Mouse (Mus musculus) brain, adult 2 months (tissue): ENCODE measurements around the gene 4930432K21Rik.
A peak's percentile ranks its signal among the peaks of the same experiment; 100 is the strongest.

Experiments
- DNase-seq: peaks from one replicate; pipeline ENCODE4 v3.0.0; 2011; ENCODE audit warnings: low read depth, low spot score

4930432K21Rik gene

DNA sequence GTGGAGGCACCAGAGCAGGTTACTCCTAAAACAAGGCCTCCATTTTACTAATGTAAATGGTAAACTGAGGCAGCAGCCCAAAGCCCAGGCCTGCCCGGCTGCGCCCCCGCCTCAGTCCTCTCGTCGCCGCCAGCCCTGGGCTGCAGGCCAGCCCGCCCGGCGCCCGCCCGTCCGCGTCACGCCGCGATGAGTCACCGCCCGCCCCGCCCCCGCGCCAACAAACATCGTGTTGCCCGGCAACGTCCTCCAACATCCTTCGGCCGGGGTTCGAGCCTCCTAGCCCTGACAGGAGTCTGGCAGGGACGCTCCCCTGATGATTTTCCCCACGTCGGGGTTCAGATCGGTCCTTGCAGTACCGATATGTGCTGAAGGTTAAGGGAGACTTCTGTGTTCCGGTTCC is 44.7 kb downstream of the 4930432K21Rik start:
- peak; percentile 71 for DNase-seq

DNA sequence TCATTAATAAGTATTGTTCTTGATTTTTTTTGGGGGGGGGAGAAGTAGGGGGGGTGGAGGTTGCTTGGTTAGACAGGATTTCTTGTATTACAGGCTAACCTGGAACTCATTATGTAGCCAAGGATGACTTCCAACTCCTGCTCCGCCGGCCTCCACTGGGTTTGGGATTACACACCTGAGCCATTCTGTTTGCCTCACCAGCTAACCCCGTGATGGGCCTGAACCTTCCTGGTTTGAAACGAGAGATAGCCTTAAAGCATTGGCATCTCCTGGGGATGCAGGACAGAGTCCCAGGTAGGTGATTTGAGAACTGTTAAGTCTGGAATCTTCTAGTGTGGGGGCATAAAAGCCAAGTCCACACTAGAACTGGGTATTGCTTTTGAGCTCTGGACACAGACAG is 45.3 kb downstream of the 4930432K21Rik start:
- DNase-seq, result no peak

DNA sequence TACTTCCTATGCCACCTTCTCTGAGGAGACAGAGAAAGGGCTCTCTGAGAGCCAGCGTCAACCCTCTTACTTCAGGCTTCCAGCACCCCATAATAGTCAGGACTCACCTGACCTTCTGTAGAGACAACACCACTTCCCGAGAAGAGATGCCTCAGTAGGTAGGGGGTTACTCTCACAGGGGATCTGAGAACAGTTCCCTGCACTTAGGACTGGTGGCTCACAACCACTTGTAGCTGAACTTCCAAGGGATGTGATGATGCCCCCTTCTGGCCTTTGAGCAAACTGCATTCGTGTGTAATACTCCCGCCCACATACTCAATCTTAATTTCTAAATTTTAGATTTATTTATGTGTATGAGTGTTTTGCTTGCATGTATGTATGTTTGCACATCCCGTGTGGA is 45.7 kb downstream of the 4930432K21Rik start:
- DNase-seq, result peak; percentile 39

DNA sequence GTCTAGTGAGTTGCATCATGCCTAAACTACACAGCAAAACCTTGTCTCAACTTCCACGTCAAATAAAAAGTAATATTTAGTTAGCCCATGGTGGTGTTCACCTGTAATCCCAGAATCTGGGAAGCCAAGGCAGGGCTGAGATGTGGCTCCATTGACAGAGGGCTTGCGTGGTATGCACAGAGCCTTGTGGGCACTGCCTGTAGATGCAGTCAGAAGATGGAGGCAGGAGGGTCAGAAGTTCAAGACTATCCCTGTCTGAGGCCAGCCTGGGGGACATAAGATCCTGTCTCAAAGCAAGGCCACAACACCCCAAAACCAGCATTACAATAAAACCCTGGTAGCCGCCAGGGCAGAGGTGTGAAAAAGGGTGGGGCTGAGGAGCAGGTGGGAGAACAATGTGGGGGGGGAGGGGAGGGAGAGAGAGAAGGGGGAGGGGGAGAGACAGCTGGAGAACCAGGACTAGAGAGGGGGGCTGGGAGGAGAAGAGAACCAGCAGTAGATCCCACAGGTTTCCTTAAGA is 46.5 kb downstream of the 4930432K21Rik start:
- no peak for DNase-seq

DNA sequence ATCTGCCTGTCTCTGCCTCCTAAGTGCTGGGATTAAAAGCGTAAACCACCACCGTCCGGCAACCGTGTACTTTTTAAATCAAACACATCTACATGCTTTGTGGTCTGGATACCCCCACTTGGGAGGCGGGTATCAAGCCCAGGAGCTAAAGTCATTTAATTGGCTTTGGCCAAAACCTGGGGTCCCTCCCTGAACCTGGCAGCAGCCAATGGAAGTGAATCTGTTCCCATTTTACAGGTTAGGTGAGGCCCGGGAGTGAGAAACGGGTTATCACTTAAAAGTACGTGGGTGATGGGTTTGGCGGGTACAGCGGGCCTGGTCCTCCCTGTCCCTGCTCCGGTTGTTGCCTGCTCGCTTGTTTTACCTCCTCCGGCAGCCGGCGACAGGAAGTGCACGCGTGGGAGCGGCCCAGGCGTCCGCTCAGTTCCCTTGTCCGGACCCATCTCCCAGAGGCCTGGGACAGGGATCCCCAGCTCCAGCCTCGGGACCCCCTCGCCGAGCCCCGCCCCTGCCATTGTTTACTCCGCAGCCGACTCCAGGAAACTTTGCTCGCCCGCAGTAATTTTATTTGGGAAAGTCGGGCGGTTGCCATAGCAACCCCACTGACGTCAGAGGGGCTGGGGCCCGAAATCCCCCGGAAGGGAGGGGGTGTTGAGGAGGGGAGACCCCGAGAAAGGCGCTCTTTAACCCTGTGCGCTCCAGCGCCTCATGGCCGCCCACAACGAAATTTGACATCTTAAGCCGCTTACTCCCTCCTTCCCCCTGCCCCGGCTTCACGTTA is 49.5 kb downstream of the 4930432K21Rik start:
- peak; percentile 70 for DNase-seq

DNA sequence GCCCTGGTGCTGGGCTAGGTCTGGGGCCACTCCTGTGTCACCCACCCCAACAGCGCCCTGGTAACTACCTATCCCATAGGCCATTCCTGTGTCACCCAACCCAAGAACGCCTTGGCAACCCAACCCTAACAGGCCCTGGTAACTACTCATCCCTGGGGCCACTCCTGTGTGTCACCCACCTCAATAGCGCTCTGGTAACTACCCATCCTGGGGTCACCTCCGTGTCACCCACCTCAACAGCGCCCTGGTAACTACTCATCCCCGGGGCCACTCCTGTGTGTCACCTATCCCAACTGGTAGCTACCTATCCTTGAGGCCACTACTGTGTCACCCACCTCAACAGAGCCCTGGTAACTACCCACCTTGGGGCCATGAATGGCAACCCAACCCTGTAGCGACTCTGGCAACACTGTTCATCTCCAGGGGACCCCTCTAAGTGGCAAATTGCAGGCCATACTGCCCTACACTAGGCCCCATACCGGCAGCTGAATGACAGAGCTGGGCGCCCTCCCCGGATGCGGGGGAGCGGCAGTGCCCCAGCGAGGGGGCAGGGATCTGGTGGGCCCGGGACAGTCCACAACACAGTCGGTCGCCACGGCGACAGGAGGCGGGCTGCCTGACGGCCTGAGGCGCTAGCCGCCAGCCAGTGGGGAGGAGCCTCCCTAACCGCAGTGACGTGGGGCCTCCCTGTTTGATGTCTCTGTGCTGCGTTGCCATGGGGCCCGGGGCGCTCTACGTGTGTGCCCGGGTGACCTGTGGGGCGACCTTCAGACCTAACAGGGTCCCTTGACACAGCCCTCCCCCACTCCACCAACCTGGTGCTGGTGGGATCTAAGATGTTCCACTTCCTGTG is 50.3 kb downstream of the 4930432K21Rik start:
- DNase-seq, result peak; percentile 85

DNA sequence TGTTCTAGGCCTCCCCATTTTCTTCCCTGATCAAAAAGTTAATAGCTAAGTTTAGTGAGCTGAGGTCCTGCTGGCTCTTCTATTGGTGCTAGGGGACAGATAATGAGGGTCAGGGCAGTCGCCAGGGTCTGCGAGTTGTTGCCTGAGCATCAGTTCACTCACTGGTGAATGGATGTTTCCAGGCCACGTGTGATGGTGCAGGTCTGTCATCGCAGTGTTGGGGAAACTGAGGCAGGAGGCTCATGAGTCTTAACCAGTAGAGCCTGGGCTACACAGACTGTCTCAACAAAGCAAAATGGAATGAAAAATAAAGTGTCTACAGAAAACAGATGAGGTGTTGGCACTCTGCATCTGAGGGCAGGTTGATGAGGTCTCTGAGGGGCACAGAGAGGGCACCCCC is 51.0 kb downstream of the 4930432K21Rik start:
- no peak for DNase-seq

DNA sequence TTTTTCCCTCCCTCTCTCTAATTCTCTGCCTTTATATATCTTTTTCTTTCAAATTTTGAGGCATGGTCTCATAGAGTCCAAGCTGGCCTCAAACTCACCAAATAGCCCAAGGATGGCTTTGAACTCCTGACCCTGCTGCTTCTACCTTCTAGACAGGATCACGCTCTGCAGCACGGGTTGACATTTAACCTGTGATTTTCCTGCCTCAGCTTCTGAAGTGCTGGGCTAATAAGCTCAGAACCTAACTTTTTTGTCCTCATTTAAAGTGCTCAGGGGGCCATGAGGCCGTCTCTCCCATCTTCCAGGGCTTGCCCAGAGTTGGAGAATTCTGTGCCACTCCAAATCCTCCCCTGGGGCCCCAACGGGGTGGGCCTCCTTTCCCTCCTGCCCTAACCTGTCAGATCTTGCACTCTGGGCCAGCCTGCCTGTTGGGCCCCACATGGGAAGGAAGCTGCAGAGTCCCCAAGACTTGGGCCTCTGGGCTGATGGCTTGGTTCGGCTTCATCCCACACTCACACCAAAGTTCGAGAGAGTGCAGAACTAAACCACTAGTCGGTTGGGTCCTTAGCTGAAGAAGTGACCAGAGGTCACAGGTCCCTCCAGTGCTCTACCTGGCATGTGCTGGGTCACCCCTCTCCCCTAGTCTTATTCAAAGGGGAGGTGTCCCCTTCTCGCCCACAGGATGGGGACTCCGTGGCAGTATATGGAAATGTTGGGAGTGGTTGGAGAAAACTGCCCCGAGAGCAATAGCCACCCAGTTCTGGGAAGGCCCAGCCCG is 51.7 kb downstream of the 4930432K21Rik start:
- no peak for DNase-seq

DNA sequence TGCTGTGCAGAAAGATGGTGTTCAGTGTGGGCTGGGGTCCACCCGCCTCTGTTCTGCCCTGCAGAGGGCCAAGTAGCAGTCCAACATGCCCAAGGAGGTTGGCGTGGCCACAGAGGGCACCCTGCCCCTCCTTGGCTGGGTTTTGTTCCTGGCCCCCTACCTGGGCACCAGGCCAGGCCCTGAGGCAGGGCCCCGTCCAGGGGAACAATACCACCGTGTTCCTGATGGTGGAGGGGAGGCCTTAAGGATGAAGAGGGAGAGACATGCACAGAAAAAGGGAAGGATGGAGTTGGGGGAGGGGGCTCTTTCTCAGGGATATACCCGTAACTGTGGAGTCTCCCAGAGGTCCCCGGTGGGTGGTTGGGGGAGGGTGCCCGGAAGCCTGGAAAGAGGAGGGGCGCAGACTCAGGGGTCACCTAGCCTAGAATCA is 52.3 kb downstream of the 4930432K21Rik start:
- DNase-seq, result no peak

DNA sequence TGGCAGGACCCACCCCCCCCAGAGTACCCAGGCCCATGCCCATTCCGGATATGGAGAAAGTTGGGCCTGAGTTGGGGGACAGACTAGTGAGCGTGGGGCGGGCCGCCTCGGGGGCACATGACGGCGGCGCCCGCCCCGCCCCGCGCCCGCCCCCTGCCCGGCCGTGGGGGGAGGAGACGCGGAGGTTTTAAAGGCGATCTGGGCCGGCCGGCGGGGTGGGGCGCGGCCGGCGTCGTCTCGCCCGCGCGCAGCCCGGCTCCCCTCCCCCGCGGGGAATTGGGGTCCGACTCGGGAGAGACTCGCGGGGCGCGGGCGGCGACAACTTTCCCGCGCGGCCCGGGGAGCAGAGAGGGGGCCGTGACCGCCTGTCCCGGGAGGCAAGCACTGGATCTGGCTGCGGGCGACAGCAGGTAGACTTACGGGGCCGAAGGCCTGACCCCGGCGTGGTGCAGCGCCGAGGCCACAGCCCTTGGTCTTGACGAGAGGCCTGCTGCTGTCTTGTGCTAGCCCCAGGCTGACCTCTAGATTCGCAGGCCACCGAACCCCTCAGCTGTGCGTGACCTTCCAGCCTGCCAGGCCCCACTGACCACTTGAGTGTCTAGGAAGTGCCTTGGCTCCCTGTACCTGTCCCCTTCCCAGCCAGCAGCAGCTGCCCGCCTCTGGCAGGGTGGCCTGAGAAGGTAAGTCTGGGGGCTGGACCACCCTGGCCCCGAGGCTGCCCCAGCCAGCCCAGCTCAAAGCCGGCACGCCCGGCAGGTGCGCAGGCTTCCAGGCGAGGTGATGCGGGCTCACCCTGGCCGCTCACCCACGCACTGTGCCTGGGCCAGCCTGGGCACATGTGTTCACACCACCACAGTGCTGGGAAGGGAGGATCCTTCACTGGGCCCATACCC is 53.1 kb downstream of the 4930432K21Rik start:
- DNase-seq, result no peak

DNA sequence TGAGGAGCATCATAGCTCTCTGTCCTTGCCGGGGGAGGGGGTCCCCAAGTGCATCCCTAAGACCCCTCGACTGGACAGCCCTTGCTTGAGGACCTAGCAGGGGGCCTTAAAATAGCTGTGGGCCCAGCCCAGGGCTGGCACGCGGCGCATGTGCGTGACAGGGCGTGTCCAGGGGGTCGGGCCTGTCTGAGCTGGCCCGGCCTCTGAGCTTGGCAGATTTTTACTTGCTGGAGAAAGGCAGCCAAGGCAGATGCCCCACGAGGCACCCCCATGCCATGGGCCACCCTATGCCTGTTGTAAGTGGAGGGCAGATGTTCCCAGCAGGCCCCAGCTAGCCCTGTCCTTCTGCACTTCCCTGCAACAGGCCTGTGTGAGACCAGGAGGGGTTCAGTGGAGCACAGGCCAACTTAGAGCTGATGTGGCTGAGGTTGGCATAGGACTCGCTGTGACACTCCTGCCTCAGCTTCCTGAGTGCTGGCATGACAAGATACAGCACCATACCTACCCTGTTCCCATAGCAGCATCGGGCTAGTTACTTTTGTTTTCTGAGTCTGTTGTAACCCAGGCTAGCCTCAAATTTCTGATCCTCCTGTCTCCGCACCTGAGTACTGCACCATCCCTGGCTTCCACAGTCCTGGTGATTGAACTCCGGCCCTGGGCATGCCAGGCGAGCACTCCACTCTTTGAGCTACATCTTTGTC is 53.9 kb downstream of the 4930432K21Rik start:
- DNase-seq, result peak; percentile 54

DNA sequence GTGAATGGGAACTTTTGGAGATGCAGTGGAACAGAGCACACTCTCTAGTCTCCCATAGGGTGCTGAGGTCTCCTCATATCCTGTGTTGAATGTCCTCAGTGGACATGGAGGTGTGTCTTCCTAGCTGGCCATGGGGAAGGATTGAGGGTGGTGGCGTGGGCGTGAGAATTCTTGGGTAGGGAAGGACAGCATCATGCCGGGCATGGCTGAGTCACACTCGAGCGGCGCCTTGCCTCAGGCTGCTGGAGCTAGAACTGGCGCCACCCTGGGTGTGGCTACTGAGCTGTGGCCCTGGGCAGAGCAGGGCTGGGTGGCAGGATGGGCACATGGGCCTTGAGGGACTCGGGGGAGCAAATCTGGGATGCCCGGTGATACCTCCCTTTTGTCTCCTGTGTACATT is 54.6 kb downstream of the 4930432K21Rik start:
- DNase-seq, result peak; percentile 70

DNA sequence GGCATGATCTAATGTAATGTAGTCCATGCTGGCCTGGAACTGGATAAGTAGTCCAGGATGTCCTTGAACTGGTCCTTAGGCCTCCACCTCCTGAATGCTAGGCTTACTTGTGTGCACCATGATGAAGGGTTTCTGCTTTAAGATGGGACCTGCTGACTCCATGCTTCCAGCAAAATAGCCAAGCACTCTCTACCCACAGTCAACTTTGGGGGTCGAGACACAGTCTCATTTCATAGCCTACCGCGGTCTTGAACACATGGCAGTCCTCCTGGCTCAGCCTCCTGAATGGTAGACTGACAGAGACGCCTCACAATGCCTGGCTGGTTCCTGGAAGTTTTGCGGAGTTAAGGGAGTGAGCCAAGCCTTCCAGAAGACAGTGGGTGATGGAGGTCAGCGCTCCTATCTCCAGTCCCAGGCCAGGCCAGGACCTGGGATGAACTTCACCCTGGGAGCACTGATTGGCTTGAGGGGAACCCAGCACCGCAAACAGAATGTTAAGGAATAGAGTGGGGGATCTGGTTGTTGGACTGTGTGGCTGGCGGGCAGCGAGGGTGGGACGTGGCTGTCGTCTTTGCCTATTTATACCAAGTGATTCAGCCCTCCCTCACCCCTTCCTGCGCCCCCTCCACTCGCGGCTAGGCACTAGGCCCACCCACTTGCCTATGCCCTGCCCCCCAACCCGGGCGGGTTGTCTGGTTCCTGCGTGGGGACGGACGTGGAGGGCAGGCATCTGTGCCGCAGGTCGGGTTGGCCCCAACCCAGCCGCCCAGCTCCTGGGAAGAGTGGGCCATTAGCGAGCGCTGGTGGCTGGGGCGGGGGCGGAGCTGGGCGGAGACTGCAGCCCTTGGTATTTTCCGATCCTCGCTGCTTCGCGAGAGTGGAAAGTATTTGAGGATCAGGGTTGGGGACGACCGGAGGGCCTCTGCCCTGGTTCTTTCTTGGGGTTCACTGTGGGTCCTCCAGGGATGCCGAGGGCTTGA is 55.4 kb downstream of the 4930432K21Rik start:
- peak; percentile 83 for DNase-seq

DNA sequence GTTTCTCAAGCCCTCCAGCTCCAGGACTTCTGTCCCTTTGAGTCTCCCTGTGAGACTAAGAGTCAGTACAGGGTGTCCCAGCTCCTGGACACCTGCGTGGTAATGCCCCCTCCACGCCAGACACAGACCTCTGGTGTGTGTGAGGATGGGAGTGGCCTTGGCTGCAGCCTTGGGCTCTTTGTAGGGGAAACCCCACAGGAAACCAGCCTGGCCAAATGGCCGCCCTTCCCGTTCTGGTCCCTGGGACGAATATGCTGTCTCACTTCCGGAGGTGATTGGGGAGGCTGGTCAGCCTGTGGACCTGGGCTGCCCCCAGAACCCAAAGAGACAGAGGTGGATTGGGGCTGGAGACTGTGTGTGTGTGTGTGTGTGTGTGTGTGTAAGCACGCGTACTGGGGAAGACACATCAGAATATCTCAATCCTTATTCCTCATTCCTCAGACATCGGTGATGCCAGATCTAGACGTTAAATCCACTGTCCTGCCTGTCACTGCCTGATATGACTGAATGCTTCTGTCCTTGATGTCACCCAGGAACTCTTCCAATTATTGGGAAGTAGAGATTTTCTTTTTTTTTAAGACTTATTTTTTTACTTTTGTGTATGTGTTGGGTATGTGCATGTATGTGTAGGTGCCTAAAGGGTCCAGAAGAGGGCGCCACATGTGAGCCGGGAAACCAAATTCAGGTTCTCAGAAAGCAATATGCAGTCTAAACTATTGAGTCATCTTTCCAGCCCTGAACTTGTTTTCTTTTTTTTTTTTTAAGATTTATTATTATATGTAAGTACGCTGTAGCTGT is 56.3 kb downstream of the 4930432K21Rik start:
- DNase-seq, result peak; percentile 41

DNA sequence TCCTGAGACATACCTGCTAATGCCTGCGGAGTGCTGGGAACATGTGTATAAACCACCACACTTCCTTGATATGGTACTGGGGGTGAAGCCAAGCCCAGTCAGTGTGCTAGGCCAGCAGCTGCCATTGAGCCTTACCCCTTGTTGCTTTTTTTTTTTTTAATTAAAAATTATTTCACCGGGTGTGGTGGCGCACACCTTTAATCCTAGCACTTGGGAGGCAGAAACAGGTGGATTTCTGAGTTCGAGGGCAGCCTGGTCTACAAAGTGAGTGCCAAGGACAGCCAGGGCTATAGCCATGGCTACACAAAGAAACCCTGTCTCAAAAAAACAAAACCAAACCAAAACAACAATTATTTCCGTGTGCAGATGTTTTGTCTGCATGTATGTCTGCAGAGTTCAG is 57.2 kb downstream of the 4930432K21Rik start:
- DNase-seq, result no peak

DNA sequence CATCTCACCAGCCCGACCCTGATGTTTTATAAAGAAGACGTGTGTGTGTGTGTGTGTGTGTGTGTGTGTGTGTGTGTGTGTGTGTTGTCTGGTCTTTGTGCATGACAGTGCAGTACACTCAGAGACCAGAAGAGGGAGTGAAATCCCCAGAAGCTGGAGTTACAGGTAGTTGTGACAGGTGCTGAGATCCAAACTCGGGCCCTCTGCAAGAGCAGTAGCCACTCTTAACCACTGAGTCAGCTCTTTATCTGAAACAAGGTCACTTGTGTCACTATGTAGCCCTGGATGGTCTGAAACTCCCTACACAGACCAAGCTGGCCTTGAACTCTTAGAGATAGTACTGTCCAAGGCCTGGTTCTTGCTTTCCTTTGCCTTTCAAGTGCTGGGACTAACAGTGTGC is 58.8 kb downstream of the 4930432K21Rik start:
- no peak for DNase-seq

DNA sequence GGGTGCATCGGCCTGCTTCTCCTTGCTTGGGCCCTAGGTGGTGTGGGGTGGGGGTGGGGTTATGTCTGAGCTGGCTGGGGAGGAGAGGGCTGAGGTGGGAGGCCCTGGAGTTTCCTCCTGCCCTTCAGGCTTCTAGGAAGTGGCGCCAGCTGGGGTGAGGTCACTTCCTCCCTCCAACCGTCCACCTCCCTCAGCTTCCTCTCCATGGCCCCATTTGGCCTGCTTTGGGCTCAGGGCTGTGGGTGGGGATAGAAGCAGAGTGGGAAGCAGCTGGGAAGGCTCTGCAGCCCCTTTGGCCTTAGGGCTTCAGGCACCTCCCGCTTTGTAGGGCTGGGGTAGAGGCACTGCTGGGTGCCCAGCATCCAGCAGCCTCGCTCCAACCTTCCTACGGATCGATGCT is 60.0 kb downstream of the 4930432K21Rik start:
- DNase-seq, result no peak
